Mouse (Mus musculus): ENCODE measurements around the gene Rinl. TPM values are rescaled to one million over a fixed set of nuclear protein-coding genes. Genes with fewer than 3 reads are reported as not detected.
A peak's percentile ranks its signal among the peaks of the same experiment; 100 is the strongest.

Rinl gene
- polyA plus RNA-seq, 1 experiment from 2014 or later = 3.8 TPM

DNA sequence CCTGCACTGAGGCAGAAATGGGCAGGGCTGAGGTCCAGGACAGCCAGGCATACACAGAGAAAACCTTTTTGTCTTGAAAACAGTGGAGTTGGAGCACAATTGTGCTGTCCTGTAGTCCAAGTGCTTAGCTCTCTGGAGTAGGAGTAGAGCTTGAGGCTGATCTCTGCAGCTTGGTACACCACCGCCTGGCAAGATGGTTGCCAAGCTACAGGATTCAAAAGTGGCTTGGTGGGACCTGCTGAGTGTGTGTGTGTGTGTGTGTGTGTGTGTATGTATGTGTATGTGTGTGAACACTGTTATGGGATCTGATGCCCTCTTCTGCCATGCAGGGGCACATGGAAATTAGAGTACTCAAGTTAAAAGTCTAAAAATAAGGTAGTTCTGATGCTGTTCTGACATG, 33.8 kb downstream of the Rinl start:
- no peaks in the 10 kb centered on the region for H3K9me3 ChIP-seq
- DNase-seq (ENCODE audit: extremely low spot score, low spot score) = no peak
- WGBS = 59% methylated on average over 1 of the region's 1 CpGs
- H3K27me3 ChIP-seq (ENCODE audit: poor library complexity, severe bottlenecking) = no peaks in the 10 kb centered on the region
- peaks cover 57% of the 10 kb centered on the region for H3K4me1 ChIP-seq
- no peak overlapping the region for H3K4me3 ChIP-seq
- peaks cover 59% of the 10 kb centered on the region for H3K36me3 ChIP-seq (replicated peaks)
- H3K27ac ChIP-seq = no peak overlapping the region

DNA sequence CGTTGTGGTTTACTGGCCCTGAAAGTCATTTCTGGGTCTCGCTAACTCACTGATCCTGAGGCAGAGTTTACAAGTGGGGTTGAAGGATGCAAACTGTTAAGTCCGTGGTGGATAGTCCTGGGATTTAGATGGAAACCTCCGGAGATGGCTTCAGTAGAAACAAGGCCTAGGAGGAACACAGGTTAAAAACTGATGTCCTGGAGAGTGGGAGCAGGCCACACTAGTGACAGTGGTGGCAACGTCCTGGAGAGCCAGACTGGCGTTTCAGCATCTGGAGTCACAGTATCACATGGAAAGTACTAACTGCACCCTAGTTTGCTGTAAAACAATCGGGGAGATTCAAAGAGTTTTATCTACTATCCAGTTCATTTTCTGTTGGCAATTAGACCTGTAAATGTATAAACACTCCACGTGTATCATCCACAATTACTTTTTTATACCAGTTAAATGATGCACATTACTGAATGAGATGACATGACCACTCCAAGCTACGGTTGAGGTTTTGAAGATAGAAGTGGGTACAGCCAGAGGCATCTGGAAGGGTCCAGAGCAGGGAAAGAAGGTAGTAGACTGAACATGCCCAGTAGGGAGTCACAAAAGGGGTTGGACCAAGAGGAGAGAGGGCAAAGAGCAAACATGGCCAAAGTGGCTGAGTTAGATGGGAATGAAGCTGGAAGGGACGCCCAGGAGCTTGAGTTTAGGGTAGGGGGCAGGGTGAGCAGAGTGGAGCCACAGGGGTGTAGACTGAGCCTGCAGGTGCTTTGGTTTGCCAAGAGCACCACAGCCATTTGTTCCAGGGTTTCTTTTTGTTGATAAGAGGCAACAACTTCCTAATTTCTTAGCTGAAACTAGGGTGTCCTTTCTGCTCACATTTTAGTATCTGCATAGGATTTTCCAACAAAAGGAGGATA, 34.5 kb downstream of the Rinl start:
- 63% methylated on average over 10 of the region's 10 CpGs for WGBS
- H3K4me3 ChIP-seq = no peak overlapping the region
- DNase-seq (ENCODE audit: extremely low spot score, low spot score) = no peak

GRCm38 (mm10) chr7:28823932-28824331, 35.2 kb downstream of the Rinl start:
- Histone ChIP-seq H3K27me3 (ENCODE audit: poor library complexity, severe bottlenecking) (no peaks in the 10 kb centered on the region), H3K9me3 (no peaks in the 10 kb centered on the region), H3K36me3 (replicated peaks) (peaks cover 45% of the 10 kb centered on the region), H3K4me3 (no peak overlapping the region), H3K4me1 (peaks cover 43% of the 10 kb centered on the region), H3K27ac (no peak overlapping the region)
- WGBS = 85% methylated on average over 2 of the region's 2 CpGs
- no peak for DNase-seq (ENCODE audit: extremely low spot score, low spot score)

More for the DNA sequence above, 34.5 kb downstream of the Rinl start:
- Histone ChIP-seq H3K4me1 (peaks cover 50% of the 10 kb centered on the region), H3K27ac (no peak overlapping the region), H3K27me3 (ENCODE audit: poor library complexity, severe bottlenecking) (no peaks in the 10 kb centered on the region), H3K9me3 (no peaks in the 10 kb centered on the region), H3K36me3 (replicated peaks) (peaks cover 52% of the 10 kb centered on the region)

- Histone ChIP-seq H3K27me3 (ENCODE audit: poor library complexity, severe bottlenecking) (no peaks in the 10 kb centered on the region), H3K36me3 (replicated peaks) (peaks cover 42% of the 10 kb centered on the region), H3K4me1 (peaks cover 32% of the 10 kb centered on the region), H3K9me3 (peaks cover 5% of the 10 kb centered on the region; the same call in 1 of the 2 replicates), H3K27ac (peak within 1 kb of the TSS; percentile 89), H3K4me3 (peak within 1 kb of the TSS; percentile 56)
- 4% methylated on average over 33 of the region's 33 CpGs for WGBS
- DNase-seq (ENCODE audit: extremely low spot score, low spot score) = peak; percentile 88
Measured at GRCm38 (mm10) chr7:28824941-28825685, 36.3 kb downstream of the Rinl start, which contains the start of gene Ech1. Ech1 (plus strand) TSS chr7:28825217.

DNA sequence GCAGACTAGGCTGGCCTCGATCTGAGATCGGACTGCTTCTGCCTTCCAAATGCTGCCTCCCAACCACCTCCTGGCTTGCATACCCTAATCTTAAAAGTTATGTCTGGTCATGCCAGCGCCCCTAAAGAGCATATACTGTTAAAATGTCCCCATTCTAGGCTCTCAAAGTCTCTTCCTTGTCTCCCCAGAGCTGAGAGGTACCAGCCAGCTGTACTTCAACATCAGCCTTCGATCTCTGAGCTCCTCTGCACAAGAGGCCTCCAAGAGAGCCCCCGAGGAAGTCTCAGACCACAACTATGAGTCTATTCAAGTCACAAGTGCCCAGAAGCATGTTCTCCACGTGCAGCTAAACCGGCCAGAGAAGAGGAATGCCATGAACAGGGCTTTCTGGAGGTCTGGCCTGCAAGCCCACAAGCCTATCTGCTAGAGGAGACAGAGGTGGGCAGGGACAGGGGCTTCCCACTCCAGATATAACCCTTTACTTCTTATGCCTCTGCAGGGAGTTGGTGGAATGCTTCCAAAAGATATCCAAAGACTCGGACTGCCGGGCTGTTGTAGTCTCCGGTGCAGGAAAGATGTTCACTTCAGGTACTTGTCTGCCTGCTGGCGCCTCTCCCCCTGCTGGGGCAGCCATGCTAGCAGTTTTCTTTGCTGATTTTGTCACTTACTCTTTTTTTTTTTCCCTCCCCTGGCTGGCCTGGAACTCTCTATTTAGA, 37.1 kb downstream of the Rinl start:
- 68% methylated on average over 11 of the region's 11 CpGs for WGBS
- peak overlapping the region; percentile 56 for H3K4me3 ChIP-seq
- peaks cover 42% of the 10 kb centered on the region for H3K36me3 ChIP-seq (replicated peaks)
- H3K27ac ChIP-seq = peak overlapping the region; percentile 89
- no peaks in the 10 kb centered on the region for H3K27me3 ChIP-seq (ENCODE audit: poor library complexity, severe bottlenecking)
- H3K9me3 ChIP-seq = peaks cover 6% of the 10 kb centered on the region; the same call in 1 of the 2 replicates
- DNase-seq (ENCODE audit: extremely low spot score, low spot score) = no peak
- peaks cover 25% of the 10 kb centered on the region for H3K4me1 ChIP-seq

DNA sequence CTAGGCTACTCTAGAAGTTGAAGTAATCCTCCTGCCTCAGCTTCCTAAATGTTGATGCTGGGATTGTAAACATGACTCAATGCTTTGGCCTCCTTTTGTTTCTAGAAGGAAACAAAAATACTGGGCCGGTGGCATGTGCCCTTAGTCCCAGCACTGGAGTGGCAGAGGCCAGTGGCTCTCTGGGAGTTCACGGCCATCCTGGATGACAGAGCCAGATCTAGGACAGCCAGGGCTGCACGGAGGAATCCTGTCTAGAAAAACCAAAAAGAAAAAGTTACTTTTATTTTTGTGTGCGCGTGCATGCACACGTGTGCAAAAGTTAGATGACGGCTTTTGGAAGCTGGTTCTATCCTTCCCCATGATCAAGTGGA, 37.6 kb downstream of the Rinl start:
- Histone ChIP-seq H3K9me3 (peaks cover 6% of the 10 kb centered on the region; the same call in 1 of the 2 replicates), H3K4me1 (peaks cover 20% of the 10 kb centered on the region), H3K27me3 (ENCODE audit: poor library complexity, severe bottlenecking) (no peaks in the 10 kb centered on the region), H3K36me3 (replicated peaks) (peaks cover 42% of the 10 kb centered on the region), H3K27ac (no peak overlapping the region), H3K4me3 (no peak overlapping the region; the same call in 1 of the 2 replicates)
- no peak for DNase-seq (ENCODE audit: extremely low spot score, low spot score)
- WGBS = 96% methylated on average over 7 of the region's 7 CpGs

GRCm38 (mm10) chr7:28827338-28827737, 38.6 kb downstream of the Rinl start:
- 89% methylated on average over 3 of the region's 3 CpGs for WGBS
- H3K4me3 ChIP-seq = no peak overlapping the region
- DNase-seq (ENCODE audit: extremely low spot score, low spot score) = no peak
- no peaks in the 10 kb centered on the region for H3K27me3 ChIP-seq (ENCODE audit: poor library complexity, severe bottlenecking)
- H3K36me3 ChIP-seq (replicated peaks) = peaks cover 42% of the 10 kb centered on the region
- peaks cover 17% of the 10 kb centered on the region for H3K4me1 ChIP-seq
- peaks cover 6% of the 10 kb centered on the region; the same call in 1 of the 2 replicates for H3K9me3 ChIP-seq
- H3K27ac ChIP-seq = no peak overlapping the region

DNA sequence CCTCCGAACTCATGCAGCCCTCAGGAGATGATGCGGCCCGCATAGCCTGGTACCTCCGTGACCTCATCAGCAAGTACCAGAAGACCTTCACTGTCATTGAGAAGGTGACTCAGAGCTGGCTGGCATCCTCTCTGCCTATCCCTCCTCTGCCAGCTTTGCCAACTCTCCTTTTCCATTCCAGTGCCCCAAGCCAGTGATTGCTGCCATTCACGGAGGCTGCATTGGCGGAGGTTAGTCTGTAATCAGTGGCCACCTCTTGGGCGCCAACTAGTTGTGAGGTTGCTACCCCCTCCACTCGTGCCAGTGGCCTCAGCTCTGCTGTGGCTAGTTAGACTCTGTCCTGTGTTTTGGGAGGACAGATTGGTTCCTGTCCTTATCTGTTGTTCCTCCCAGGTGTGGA, 41.1 kb downstream of the Rinl start:
- no peaks in the 10 kb centered on the region for H3K27me3 ChIP-seq (ENCODE audit: poor library complexity, severe bottlenecking)
- H3K4me3 ChIP-seq = no peak overlapping the region
- no peak for DNase-seq (ENCODE audit: extremely low spot score, low spot score)
- H3K27ac ChIP-seq = no peak overlapping the region
- H3K36me3 ChIP-seq (replicated peaks) = peaks cover 31% of the 10 kb centered on the region
- WGBS = 95% methylated on average over 8 of the region's 8 CpGs
- H3K4me1 ChIP-seq = peaks cover 13% of the 10 kb centered on the region
- H3K9me3 ChIP-seq = peaks cover 6% of the 10 kb centered on the region; the same call in 1 of the 2 replicates

- WGBS = 90% methylated on average over 5 of the region's 5 CpGs
- no peak overlapping the region for H3K27ac ChIP-seq
- no peaks in the 10 kb centered on the region for H3K27me3 ChIP-seq (ENCODE audit: poor library complexity, severe bottlenecking)
- H3K4me1 ChIP-seq = peaks cover 5% of the 10 kb centered on the region
- H3K36me3 ChIP-seq (replicated peaks) = peaks cover 31% of the 10 kb centered on the region
- DNase-seq (ENCODE audit: extremely low spot score, low spot score) = no peak
- H3K4me3 ChIP-seq = no peak overlapping the region
- H3K9me3 ChIP-seq = peaks cover 6% of the 10 kb centered on the region; the same call in 1 of the 2 replicates
Measured at GRCm38 (mm10) chr7:28830981-28831380, 42.2 kb downstream of the Rinl start.

GRCm38 (mm10) chr7:28831411-28832125, 42.8 kb downstream of the Rinl start:
- no peaks in the 10 kb centered on the region for H3K4me1 ChIP-seq
- H3K36me3 ChIP-seq (replicated peaks) = peaks cover 31% of the 10 kb centered on the region
- H3K4me3 ChIP-seq = no peak overlapping the region
- 91% methylated on average over 17 of the region's 17 CpGs for WGBS
- H3K9me3 ChIP-seq = peaks cover 6% of the 10 kb centered on the region; the same call in 1 of the 2 replicates
- no peak for DNase-seq (ENCODE audit: extremely low spot score, low spot score)
- no peak overlapping the region for H3K27ac ChIP-seq
- H3K27me3 ChIP-seq (ENCODE audit: poor library complexity, severe bottlenecking) = no peaks in the 10 kb centered on the region

DNA sequence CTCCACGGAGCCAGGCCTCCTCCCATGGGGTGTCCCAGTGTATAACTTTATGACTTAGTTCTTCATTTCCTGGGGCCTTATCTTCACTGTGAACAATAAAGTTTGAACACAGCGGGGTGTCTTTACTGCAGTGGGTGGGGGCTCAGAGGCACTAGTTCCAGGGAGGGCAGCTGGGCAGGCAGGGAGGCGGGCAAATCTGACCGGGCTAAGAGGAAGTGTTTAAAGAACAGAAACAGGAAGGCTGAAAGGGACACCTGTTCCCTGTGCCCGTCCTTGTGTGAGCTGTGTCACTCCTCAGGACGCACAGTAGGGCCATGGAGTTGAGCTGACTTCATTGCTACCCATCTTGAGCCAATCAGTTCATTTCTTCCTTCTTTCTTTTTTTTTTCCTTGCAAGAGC, 43.4 kb downstream of the Rinl start:
- H3K27ac ChIP-seq = no peak overlapping the region
- 88% methylated on average over 6 of the region's 6 CpGs for WGBS
- no peaks in the 10 kb centered on the region for H3K27me3 ChIP-seq (ENCODE audit: poor library complexity, severe bottlenecking)

More for the DNA sequence above, 43.4 kb downstream of the Rinl start:
- no peak for DNase-seq (ENCODE audit: extremely low spot score, low spot score)
- Histone ChIP-seq H3K36me3 (replicated peaks) (peaks cover 31% of the 10 kb centered on the region), H3K4me3 (no peak overlapping the region), H3K9me3 (peaks cover 6% of the 10 kb centered on the region; the same call in 1 of the 2 replicates), H3K4me1 (no peaks in the 10 kb centered on the region)
